Mouse (Mus musculus): ENCODE measurements around the gene Lsm4.

- TF ChIP-seq EP300 (IDR thresholded peaks at IDR 0.05; ENCODE audit: low read depth), result no peak
- TF ChIP-seq CTCF (IDR thresholded peaks at IDR 0.05; ENCODE audit: low read depth), result peak; percentile 22
Observed at GRCm38 (mm10) chr8:70672325-70673078, 546 bp upstream of the Lsm4 start.
